Mouse (Mus musculus) kidney, adult 2 months (tissue): ENCODE measurements around the gene Tdrkh.

ENCODE experiments used
- CTCF ChIP-seq: fragments of 200-500 bp; conservative IDR thresholded peaks from 2 replicates; pipeline ENCODE4 v1.5.1; 2011; ENCODE audit warnings: low read depth, mild to moderate bottlenecking, control low read depth, low read length, moderate library complexity, mixed read lengths; ENCODE audit not compliant: insufficient read depth, insufficient read length
- POLR2A ChIP-seq: fragments of 200-500 bp; IDR thresholded peaks from one replicate; pipeline ENCODE4 v1.6.1; 2011; ENCODE audit warnings: low read depth, low read length, control low read depth

- no peak for TF ChIP-seq CTCF
- no peak for TF ChIP-seq POLR2A
Observed at GRCm38 (mm10) chr3:94480291-94480884, 67.3 kb downstream of the Tdrkh start, which contains the start of gene Riiad1.
